Mouse (Mus musculus) neural tube, embryonic 11.5 days (tissue): ENCODE measurements around the gene Srrm2. TPM values are rescaled to one million over a fixed set of nuclear protein-coding genes. Genes with fewer than 3 reads are reported as not detected.
A peak's percentile ranks its signal among the peaks of the same experiment; 100 is the strongest.

Experiments
- ATAC-seq: fragments of 200-750 bp; cut with Nextera tagmentation; 2 replicates; pipeline ENCODE4 v1.8.0; 2017; ENCODE audit warnings: moderate number of reproducible peaks, mild to moderate bottlenecking, moderate TSS enrichment, moderate library complexity; ENCODE audit not compliant: insufficient read depth, low FRiP score, low TSS enrichment
- DNase-seq: peaks from one replicate; pipeline ENCODE4 v3.0.0-alpha.2; 2015; ENCODE audit warnings: low spot score
- H3K27ac ChIP-seq: fragments of 300-500 bp; sonication (generic); 2 replicates; pipeline ENCODE4 v1.5.1; 2014; ENCODE audit warnings: low read depth, mild to moderate bottlenecking, low read length
- H3K27me3 ChIP-seq: fragments of 300-500 bp; sonication (generic); 2 replicates; pipeline ENCODE4 v1.6.1; 2014; ENCODE audit warnings: mild to moderate bottlenecking, low read length, mixed read lengths; ENCODE audit not compliant: control insufficient read depth, insufficient read depth
- H3K36me3 ChIP-seq: fragments of 300-500 bp; sonication (generic); 2 replicates; pipeline ENCODE4 v1.6.1; 2014; ENCODE audit warnings: mild to moderate bottlenecking, low read length, moderate library complexity, mixed read lengths; ENCODE audit not compliant: control insufficient read depth, insufficient read depth
- H3K4me1 ChIP-seq: fragments of 300-500 bp; sonication (generic); 2 replicates; pipeline ENCODE4 v1.6.1; 2014; ENCODE audit warnings: low read length, mixed read lengths; ENCODE audit not compliant: control insufficient read depth, insufficient read depth
- H3K4me2 ChIP-seq: fragments of 300-500 bp; sonication (generic); 2 replicates; pipeline ENCODE4 v1.6.1; 2014; ENCODE audit warnings: low read depth, mild to moderate bottlenecking, moderate library complexity
- H3K4me3 ChIP-seq: fragments of 300-500 bp; sonication (generic); 2 replicates; pipeline ENCODE4 v1.5.1; 2014; ENCODE audit warnings: low read depth, low read length
- H3K9ac ChIP-seq: fragments of 300-500 bp; sonication (generic); 2 replicates; pipeline ENCODE4 v1.6.1; 2014; ENCODE audit warnings: mild to moderate bottlenecking, low read length
- H3K9me3 ChIP-seq: fragments of 300-500 bp; sonication (generic); 2 replicates; pipeline ENCODE4 v1.6.1; 2016; ENCODE audit warnings: low read length; ENCODE audit not compliant: control insufficient read depth
- WGBS: fragments of 180-500 bp; shearing (Covaris S2); extraction: QIAGEN DNeasy Blood & Tissue Kit; methylation state at CpG from one replicate; pipeline ENCODE4 v1.1.7; 2014; 5-methylcytosine and 5-hydroxymethylcytosine counted together
- polyA plus RNA-seq: library from polyadenylated mRNA; unstranded; fragments of >200 nt; fragmentation: Nextera tagmentation; extraction: Ambion mirVana; gene quantifications from 2 replicates; pipeline ENCODE4 v1.2.1, GENCODE M21; 2014

Gene Srrm2
- polyA plus RNA-seq, 1 experiment from 2014 or later: 399 TPM

GRCm38 (mm10) chr17:23745301-23746251 is 44.8 kb upstream of the Srrm2 start, which contains the start of gene Kremen2:
Kremen2 (minus strand) TSS chr17:23745833.
- Histone ChIP-seq H3K9me3 (no peaks in the 10 kb centered on the region), H3K27ac (no peak within 1 kb of the TSS), H3K27me3 (peaks cover 67% of the 10 kb centered on the region), H3K4me3 (peak within 1 kb of the TSS; percentile 23), H3K9ac (peak within 1 kb of the TSS; percentile 27; the same call in 1 of the 2 replicates), H3K4me2 (peak within 1 kb of the TSS; percentile 46), H3K4me1 (peaks cover 8% of the 10 kb centered on the region; the same call in 1 of the 2 replicates), H3K36me3 (no peaks in the 10 kb centered on the region)
- ATAC-seq (no peak), DNase-seq (no peak)
- WGBS: 0% methylated on average over 43 of the region's 45 CpGs

- H3K36me3 ChIP-seq: no peaks in the 10 kb centered on the region
Measured at GRCm38 (mm10) chr17:23746311-23746710, 44.0 kb upstream of the Srrm2 start.

GRCm38 (mm10) chr17:23746767-23747166 is 43.6 kb upstream of the Srrm2 start:
- no peak overlapping the region for H3K27ac ChIP-seq
- no peak overlapping the region for H3K4me3 ChIP-seq
- peaks cover 6% of the 10 kb centered on the region; the same call in 1 of the 2 replicates for H3K4me1 ChIP-seq
- 87% methylated on average over 3 of the region's 3 CpGs for WGBS
- H3K4me2 ChIP-seq: no peak overlapping the region
- H3K9ac ChIP-seq: no peak overlapping the region
- 0 out of 2 replicates have a peak, but pooled peaks cover 1% of the 10 kb centered on the region for H3K36me3 ChIP-seq
- DNase-seq (no peak), ATAC-seq (no peak)
- H3K27me3 ChIP-seq: peaks cover 55% of the 10 kb centered on the region
- H3K9me3 ChIP-seq: no peaks in the 10 kb centered on the region

More at GRCm38 (mm10) chr17:23746311-23746710, 44.0 kb upstream of the Srrm2 start:
- no peak overlapping the region for H3K9ac ChIP-seq
- peak overlapping the region; percentile 23; the same call in 1 of the 2 replicates for H3K4me3 ChIP-seq
- H3K27me3 ChIP-seq: peaks cover 60% of the 10 kb centered on the region
- H3K4me1 ChIP-seq: peaks cover 6% of the 10 kb centered on the region; the same call in 1 of the 2 replicates
- DNase-seq: no peak
- no peak for ATAC-seq
- H3K4me2 ChIP-seq: peak overlapping the region; percentile 46; the same call in 1 of the 2 replicates
- under 1% methylated on average over 12 of the region's 12 CpGs for WGBS
- no peak overlapping the region for H3K27ac ChIP-seq
- H3K9me3 ChIP-seq: no peaks in the 10 kb centered on the region

- 83% methylated on average over 3 of the region's 3 CpGs for WGBS
- Histone ChIP-seq H3K36me3 (peaks cover 4% of the 10 kb centered on the region; the same call in 1 of the 2 replicates), H3K4me3 (no peak overlapping the region), H3K9me3 (no peaks in the 10 kb centered on the region), H3K27me3 (peaks cover 48% of the 10 kb centered on the region), H3K27ac (no peak overlapping the region), H3K4me2 (no peak overlapping the region), H3K9ac (no peak overlapping the region), H3K4me1 (peaks cover 2% of the 10 kb centered on the region; the same call in 1 of the 2 replicates)
- DNase-seq (no peak), ATAC-seq (no peak)
Measured at GRCm38 (mm10) chr17:23747471-23747870, 42.9 kb upstream of the Srrm2 start.

- Histone ChIP-seq H3K9ac (no peak overlapping the region), H3K4me2 (no peak overlapping the region), H3K27ac (no peak overlapping the region), H3K4me3 (no peak overlapping the region), H3K4me1 (0 out of 2 replicates have a peak, but pooled peaks cover 2% of the 10 kb centered on the region), H3K27me3 (peaks cover 43% of the 10 kb centered on the region), H3K36me3 (peaks cover 8% of the 10 kb centered on the region; the same call in 1 of the 2 replicates), H3K9me3 (no peaks in the 10 kb centered on the region)
- DNase-seq: no peak
- ATAC-seq: no peak
- WGBS: 30% methylated on average over 6 of the region's 6 CpGs
Measured at GRCm38 (mm10) chr17:23748026-23748425, 42.3 kb upstream of the Srrm2 start.

- Histone ChIP-seq H3K4me1 (0 out of 2 replicates have a peak, but pooled peaks cover 2% of the 10 kb centered on the region), H3K36me3 (peaks cover 13% of the 10 kb centered on the region), H3K27me3 (peaks cover 35% of the 10 kb centered on the region), H3K9me3 (no peaks in the 10 kb centered on the region), H3K9ac (no peak overlapping the region), H3K4me2 (no peak overlapping the region), H3K27ac (no peak overlapping the region), H3K4me3 (no peak overlapping the region)
- ATAC-seq (no peak), DNase-seq (peak; percentile 43)
- WGBS: 39% methylated on average over 10 of the region's 10 CpGs
Measured at GRCm38 (mm10) chr17:23748631-23749391, 41.5 kb upstream of the Srrm2 start.

GRCm38 (mm10) chr17:23749400-23750191 is 40.7 kb upstream of the Srrm2 start:
- Histone ChIP-seq H3K36me3 (peaks cover 17% of the 10 kb centered on the region), H3K27me3 (peaks cover 27% of the 10 kb centered on the region), H3K9ac (no peak overlapping the region), H3K9me3 (no peaks in the 10 kb centered on the region), H3K27ac (no peak overlapping the region), H3K4me3 (no peak overlapping the region), H3K4me1 (0 out of 2 replicates have a peak, but pooled peaks cover 2% of the 10 kb centered on the region), H3K4me2 (no peak overlapping the region)
- DNase-seq: no peak
- no peak for ATAC-seq
- WGBS: 81% methylated on average over 11 of the region's 11 CpGs

GRCm38 (mm10) chr17:23755689-23756088 is 34.6 kb upstream of the Srrm2 start:
- H3K4me3 ChIP-seq: no peak overlapping the region
- peaks cover 53% of the 10 kb centered on the region for H3K36me3 ChIP-seq
- DNase-seq: no peak
- H3K27me3 ChIP-seq: no peaks in the 10 kb centered on the region
- no peak for ATAC-seq
- H3K27ac ChIP-seq: no peak overlapping the region
- WGBS: 89% methylated on average over 13 of the region's 13 CpGs
- H3K9me3 ChIP-seq: no peaks in the 10 kb centered on the region
- no peaks in the 10 kb centered on the region for H3K4me1 ChIP-seq
- no peak overlapping the region for H3K4me2 ChIP-seq
- no peak overlapping the region for H3K9ac ChIP-seq
